Mouse (Mus musculus) heart, embryonic 16.5 days (tissue): ENCODE data around the gene Nop9. TPM values are rescaled to one million over a fixed set of nuclear protein-coding genes. Genes with fewer than 3 reads are reported as not detected.

Source experiments
- ATAC-seq: fragments of 200-750 bp; cut with Nextera tagmentation; replicated peaks from 2 replicates; pipeline ENCODE4 v1.8.0; 2017; ENCODE audit warnings: moderate number of reproducible peaks; ENCODE audit not compliant: insufficient read depth, low FRiP score; ENCODE audit errors: extremely low read depth
- H3K27ac ChIP-seq: fragments of 300-500 bp; sonication (generic); 2 replicates; pipeline ENCODE4 v1.5.1; 2014; ENCODE audit warnings: mild to moderate bottlenecking, low read length, control low read depth, moderate library complexity
- H3K27me3 ChIP-seq: fragments of 300-500 bp; sonication (generic); 2 replicates; pipeline ENCODE4 v1.6.1; 2014; ENCODE audit warnings: low read length, mixed read lengths; ENCODE audit not compliant: control insufficient read depth, insufficient read depth
- H3K36me3 ChIP-seq: fragments of 300-500 bp; sonication (generic); 2 replicates; pipeline ENCODE4 v1.6.1; 2014; ENCODE audit not compliant: control insufficient read depth, insufficient read depth
- H3K4me1 ChIP-seq: fragments of 300-500 bp; sonication (generic); 2 replicates; pipeline ENCODE4 v1.6.1; 2014; ENCODE audit warnings: low read length, mixed read lengths; ENCODE audit not compliant: control insufficient read depth, insufficient read depth
- H3K4me2 ChIP-seq: fragments of 300-500 bp; sonication (generic); 2 replicates; pipeline ENCODE4 v1.6.1; 2014; ENCODE audit warnings: low read depth, mild to moderate bottlenecking, control low read depth, low read length
- H3K4me3 ChIP-seq: fragments of 300-500 bp; sonication (generic); 2 replicates; pipeline ENCODE4 v1.5.1; 2014; ENCODE audit warnings: mild to moderate bottlenecking, control low read depth, low read length
- H3K9ac ChIP-seq: fragments of 300-500 bp; sonication (generic); 2 replicates; pipeline ENCODE4 v1.6.1; 2014; ENCODE audit warnings: low read length, control low read depth
- H3K9me3 ChIP-seq: fragments of 300-500 bp; sonication (generic); replicated peaks from 2 replicates; pipeline ENCODE4 v1.6.1; 2016; ENCODE audit warnings: low read length; ENCODE audit not compliant: control insufficient read depth
- WGBS: fragments of 180-500 bp; shearing (Covaris S2); extraction: QIAGEN DNeasy Blood & Tissue Kit; methylation state at CpG from one replicate; pipeline ENCODE4 v1.1.7; 2014; 5-methylcytosine and 5-hydroxymethylcytosine counted together
- polyA plus RNA-seq: library from polyadenylated mRNA; unstranded; fragments of >200 nt; fragmentation: Nextera tagmentation; extraction: Ambion mirVana; gene quantifications from 2 replicates; pipeline ENCODE4 v1.2.1, GENCODE M21; 2015

Gene Nop9
- polyA plus RNA-seq, 1 experiment from 2014 or later = 22.7 TPM

DNA sequence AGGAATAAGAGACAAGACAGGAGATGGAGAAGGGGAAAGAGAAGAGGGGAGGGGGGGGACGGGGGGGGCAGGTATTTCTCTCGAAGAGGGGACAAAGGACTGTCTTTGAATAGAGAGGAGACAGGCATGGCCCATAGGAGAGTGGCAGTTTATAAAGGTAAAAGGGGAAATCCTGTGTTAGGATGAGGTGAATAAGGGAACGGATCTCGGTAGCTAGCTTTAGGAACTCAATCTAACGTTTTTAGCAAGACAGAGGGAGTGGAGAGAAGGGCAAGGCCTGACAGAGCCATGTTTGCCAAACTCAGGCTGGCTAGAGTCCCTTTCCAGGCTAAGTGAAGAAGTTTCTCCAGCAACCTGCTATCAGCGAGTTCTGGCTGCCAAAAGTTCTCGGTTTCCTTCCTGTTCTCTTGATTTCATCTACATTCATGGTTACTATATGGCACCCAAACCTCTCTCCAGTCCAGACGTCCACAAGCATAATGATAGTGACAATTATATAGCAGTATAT is 23.0 kb upstream of the Nop9 start:
- WGBS = 42% methylated on average over 8 of the region's 8 CpGs
- no peak for ATAC-seq
- Histone ChIP-seq H3K36me3 (no peaks in the 10 kb centered on the region), H3K27ac (0 out of 2 replicates have a peak overlapping the region, but pooled peaks have one; percentile 25), H3K4me3 (peak overlapping the region; percentile 89), H3K9ac (peak overlapping the region; percentile 91; the same call in 1 of the 2 replicates), H3K9me3 (no peaks in the 10 kb centered on the region), H3K4me2 (peak overlapping the region; percentile 78), H3K4me1 (peaks cover 7% of the 10 kb centered on the region), H3K27me3 (no peaks in the 10 kb centered on the region)

DNA sequence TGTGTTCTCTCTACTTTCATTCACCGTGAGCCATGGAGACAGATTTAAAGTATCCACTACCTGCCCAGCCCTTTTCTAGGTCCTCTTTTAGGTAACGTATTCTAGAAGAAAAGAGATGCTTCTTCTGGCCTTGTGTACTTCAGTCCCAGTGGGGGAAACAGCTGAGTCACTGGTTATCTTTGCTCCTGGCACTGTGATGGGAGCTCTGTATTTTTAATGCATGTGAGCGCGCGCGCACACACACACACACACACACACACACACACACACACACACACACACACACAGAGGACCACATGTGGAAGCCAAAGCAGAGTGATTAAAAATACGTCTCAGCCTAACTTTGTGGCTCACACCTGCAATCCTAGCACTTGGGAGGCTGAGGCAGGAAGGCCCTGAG is 22.1 kb upstream of the Nop9 start:
- no peak for ATAC-seq
- H3K4me1 ChIP-seq = peaks cover 7% of the 10 kb centered on the region
- H3K27ac ChIP-seq = no peak overlapping the region
- WGBS = 90% methylated on average over 7 of the region's 7 CpGs
- H3K27me3 ChIP-seq = no peaks in the 10 kb centered on the region
- H3K4me2 ChIP-seq = no peak overlapping the region
- H3K36me3 ChIP-seq = no peaks in the 10 kb centered on the region
- H3K9me3 ChIP-seq = no peaks in the 10 kb centered on the region
- no peak overlapping the region for H3K4me3 ChIP-seq
- no peak overlapping the region for H3K9ac ChIP-seq

DNA sequence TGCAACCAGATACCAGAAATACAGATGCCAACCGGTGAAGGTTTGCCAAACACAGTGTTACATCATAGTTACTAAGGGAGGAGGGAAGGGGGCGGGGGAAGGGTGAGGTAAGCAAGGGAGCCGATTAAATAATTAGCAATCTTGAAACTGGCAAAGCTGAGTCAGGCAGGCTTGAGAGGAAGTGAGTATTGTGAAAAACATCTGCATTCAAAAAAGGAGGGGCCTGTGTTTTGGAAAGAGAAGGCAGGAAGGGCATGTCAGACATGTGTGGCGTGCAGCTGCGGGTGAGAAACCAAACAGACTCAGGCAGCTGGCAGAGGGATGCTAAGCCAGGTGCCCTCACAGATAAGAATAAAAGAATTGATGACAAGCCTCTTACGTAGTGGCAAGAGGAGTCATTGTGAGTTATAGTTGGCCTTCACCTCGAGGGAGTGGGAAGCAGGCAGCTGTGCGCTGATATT is 21.1 kb upstream of the Nop9 start:
- 33% methylated on average over 8 of the region's 8 CpGs for WGBS
- no peak overlapping the region for H3K27ac ChIP-seq
- no peaks in the 10 kb centered on the region for H3K36me3 ChIP-seq

DNA sequence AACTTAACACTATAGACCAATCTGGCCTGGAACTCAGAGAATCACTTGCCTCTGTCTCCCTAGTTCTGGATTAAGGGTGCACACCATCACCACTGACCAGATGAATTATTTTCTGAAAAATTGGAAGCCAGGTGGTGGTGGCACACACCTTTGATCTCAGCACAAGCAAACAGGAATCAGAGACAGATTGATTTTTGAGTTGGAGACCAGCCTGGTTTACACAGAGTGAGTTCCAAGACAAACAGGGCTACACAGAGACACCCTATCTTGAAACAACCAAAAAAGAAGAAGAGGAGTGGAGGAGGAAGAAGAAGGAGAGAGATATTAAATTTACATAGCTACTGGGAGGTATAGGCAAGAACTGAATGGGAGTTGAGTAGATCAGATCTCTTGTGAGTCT is 19.2 kb upstream of the Nop9 start:
- ATAC-seq = no peak
- no peak overlapping the region for H3K4me3 ChIP-seq

More for the DNA sequence above, 21.1 kb upstream of the Nop9 start:
- H3K4me1 ChIP-seq = peaks cover 7% of the 10 kb centered on the region
- no peak overlapping the region for H3K9ac ChIP-seq
- H3K27me3 ChIP-seq = no peaks in the 10 kb centered on the region
- no peak for ATAC-seq
- no peaks in the 10 kb centered on the region for H3K9me3 ChIP-seq
- H3K4me3 ChIP-seq = no peak overlapping the region
- H3K4me2 ChIP-seq = no peak overlapping the region

DNA sequence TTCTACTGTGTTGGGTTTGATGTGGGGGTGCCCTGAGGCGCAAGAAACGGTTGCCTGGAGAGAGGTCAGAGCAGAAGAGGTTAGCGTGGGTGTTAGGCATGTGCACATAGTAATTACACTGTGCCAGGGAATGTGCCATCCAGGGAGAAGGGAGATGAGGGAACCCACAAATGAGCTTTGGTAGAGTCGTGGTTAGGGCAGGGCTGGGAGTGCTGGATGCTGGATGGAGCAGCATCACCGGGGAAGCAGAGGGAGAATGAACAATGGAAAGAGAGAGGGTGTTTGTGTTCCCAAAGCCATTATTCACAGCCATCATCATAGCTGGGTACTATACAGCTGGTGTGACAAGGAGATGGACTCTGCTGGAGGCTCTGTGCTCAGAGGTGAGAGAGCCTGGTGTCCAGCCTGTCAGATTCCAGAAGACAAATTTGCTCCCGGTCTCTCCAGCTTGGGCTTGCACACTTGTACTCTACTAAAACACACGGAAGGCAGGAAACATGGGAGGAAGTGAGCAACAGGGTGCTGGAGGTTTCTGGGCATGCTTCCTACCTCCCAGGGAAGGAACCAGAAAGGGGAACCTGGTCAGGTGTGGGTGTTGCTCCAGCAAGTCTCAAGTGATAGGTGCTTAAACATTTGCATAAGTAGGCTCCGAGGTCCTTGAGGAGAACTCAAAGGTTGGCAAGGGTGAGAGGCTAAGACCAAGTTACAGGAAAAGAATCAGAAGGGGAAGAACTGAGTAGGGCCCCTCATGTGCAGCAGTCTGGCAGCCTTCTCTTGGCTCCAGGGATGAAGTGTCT is 17.4 kb upstream of the Nop9 start:
- ATAC-seq = no peak
- H3K9me3 ChIP-seq = no peaks in the 10 kb centered on the region
- no peak overlapping the region for H3K4me3 ChIP-seq
- no peak overlapping the region for H3K9ac ChIP-seq
- no peaks in the 10 kb centered on the region for H3K4me1 ChIP-seq
- 61% methylated on average over 8 of the region's 8 CpGs for WGBS
- H3K36me3 ChIP-seq = no peaks in the 10 kb centered on the region
- H3K4me2 ChIP-seq = no peak overlapping the region
- H3K27ac ChIP-seq = no peak overlapping the region
- 0 out of 2 replicates have a peak, but pooled peaks cover 2% of the 10 kb centered on the region for H3K27me3 ChIP-seq

More for the DNA sequence above, 19.2 kb upstream of the Nop9 start:
- Histone ChIP-seq H3K4me1 (peaks cover 7% of the 10 kb centered on the region), H3K4me2 (no peak overlapping the region), H3K9ac (no peak overlapping the region), H3K36me3 (no peaks in the 10 kb centered on the region), H3K27ac (no peak overlapping the region), H3K27me3 (0 out of 2 replicates have a peak, but pooled peaks cover 2% of the 10 kb centered on the region), H3K9me3 (no peaks in the 10 kb centered on the region)

DNA sequence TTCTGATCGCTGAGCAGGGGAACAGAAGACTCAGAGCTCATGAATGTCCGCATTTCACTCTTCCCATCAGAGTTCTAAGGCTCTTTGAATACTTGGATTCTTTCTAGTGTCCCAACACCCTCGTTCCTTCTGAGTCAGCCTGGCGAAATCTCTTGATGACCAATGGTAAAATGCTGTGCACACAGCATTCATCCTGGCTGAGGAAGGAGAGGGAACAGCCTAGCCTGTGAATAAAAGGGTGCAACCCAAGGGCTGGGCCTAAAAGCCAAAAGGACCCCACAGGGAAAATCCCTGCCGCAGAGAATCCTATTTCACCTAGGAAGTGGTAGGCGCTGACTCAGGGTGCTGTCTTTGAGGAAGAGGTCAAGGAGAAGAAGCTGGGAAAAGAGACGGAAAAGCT is 15.4 kb upstream of the Nop9 start:
- no peaks in the 10 kb centered on the region for H3K36me3 ChIP-seq
- H3K4me3 ChIP-seq = no peak overlapping the region
- H3K9me3 ChIP-seq = no peaks in the 10 kb centered on the region
- H3K4me1 ChIP-seq = no peaks in the 10 kb centered on the region
- WGBS = 66% methylated on average over 7 of the region's 7 CpGs
- no peak for ATAC-seq
- H3K27me3 ChIP-seq = 0 out of 2 replicates have a peak, but pooled peaks cover 2% of the 10 kb centered on the region
- no peak overlapping the region for H3K9ac ChIP-seq
- no peak overlapping the region for H3K4me2 ChIP-seq
- no peak overlapping the region for H3K27ac ChIP-seq

DNA sequence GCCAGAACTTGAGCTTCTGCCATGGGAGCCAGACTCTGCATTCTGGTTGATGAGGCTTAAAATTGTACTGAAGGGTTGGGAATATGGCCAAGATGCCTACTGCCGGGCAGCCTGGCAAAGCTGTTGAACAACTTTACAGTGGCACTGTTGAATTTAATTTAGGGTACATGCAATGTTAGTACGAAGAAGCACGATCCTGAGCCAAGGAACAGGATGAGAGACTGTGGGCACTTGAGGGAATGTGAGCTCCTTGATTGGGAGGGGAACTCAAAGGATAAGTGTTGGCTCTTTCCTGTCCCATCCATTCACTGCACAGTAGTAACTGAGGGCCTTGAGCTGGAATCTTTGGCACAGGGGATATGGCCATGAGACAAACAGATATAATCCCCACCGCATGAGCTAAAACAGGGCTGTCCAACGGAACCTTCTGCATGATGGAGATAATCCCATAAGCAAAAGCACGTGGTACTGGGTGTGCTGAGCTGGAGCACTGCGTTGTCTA is 14.9 kb upstream of the Nop9 start:
- WGBS = 71% methylated on average over 7 of the region's 7 CpGs
- Histone ChIP-seq H3K27ac (no peak overlapping the region), H3K4me1 (no peaks in the 10 kb centered on the region), H3K36me3 (no peaks in the 10 kb centered on the region), H3K4me2 (no peak overlapping the region), H3K27me3 (0 out of 2 replicates have a peak, but pooled peaks cover 2% of the 10 kb centered on the region), H3K9me3 (no peaks in the 10 kb centered on the region), H3K4me3 (no peak overlapping the region), H3K9ac (no peak overlapping the region)
- ATAC-seq = no peak

DNA sequence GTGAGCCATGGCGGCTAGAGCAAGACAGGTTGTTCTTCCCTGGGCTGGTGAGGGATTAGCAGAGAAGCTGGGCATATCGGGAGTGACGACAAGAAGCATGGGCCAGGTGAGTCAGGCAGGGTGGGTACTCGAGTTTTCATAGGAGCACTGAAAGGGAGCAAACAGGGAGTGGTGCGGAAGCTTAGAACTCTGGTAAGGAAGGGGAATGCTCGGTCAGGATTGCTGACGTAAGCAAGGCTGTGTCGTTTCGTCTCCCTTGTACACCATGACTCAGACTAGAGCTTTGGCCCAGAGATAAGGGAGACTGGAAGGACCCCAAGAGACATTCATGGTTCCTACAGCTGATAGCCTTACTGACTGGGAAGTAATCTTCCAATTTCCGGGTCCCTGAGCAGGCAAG is 11.6 kb upstream of the Nop9 start:
- Histone ChIP-seq H3K9me3 (no peaks in the 10 kb centered on the region), H3K27me3 (0 out of 2 replicates have a peak, but pooled peaks cover 2% of the 10 kb centered on the region), H3K4me2 (no peak overlapping the region), H3K4me3 (no peak overlapping the region), H3K9ac (no peak overlapping the region), H3K4me1 (no peaks in the 10 kb centered on the region), H3K36me3 (peaks cover 10% of the 10 kb centered on the region), H3K27ac (no peak overlapping the region)
- 63% methylated on average over 10 of the region's 10 CpGs for WGBS
- no peak for ATAC-seq

DNA sequence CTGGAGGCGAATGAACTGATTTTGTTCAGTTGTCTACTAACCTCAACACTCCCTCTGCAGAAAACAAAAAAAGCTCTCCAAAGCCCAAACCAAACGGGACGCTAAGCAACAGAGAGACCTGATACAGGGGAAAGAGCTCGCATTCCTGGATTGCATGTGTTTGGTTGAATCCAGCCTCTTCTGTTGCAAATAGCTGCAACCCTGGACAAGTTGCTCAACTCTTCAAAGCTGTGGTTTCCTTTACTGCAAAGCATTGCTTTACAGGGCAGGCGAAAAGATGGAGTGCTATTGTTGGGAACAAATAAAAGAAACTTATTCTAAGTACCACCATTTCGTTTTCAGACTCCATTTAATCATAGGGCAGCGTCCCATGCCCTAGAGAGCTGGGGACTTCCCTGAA is 10.6 kb upstream of the Nop9 start:
- Histone ChIP-seq H3K4me1 (no peaks in the 10 kb centered on the region), H3K4me3 (no peak overlapping the region), H3K27ac (no peak overlapping the region), H3K27me3 (0 out of 2 replicates have a peak, but pooled peaks cover 2% of the 10 kb centered on the region), H3K9ac (no peak overlapping the region), H3K36me3 (peaks cover 20% of the 10 kb centered on the region), H3K4me2 (no peak overlapping the region), H3K9me3 (no peaks in the 10 kb centered on the region)
- WGBS = 70% methylated on average over 7 of the region's 7 CpGs
- ATAC-seq = no peak
